Mouse (Mus musculus): Measurements from ENCODE around the gene Pla2r1. TPM values are rescaled to one million over a fixed set of nuclear protein-coding genes. Genes with fewer than 3 reads are reported as not detected.

The Pla2r1 gene
- polyA plus RNA-seq, 1 experiment from 2014 or later: 2.5 TPM

GRCm38 (mm10) chr2:60500583-60501116 lies 52.5 kb downstream of the Pla2r1 start:
- H3K9me3 ChIP-seq (replicated peaks; ENCODE audit: control insufficient read depth, low read length): no peaks in the 10 kb centered on the region
- no peaks in the 10 kb centered on the region for H3K4me1 ChIP-seq (ENCODE audit: control insufficient read depth, insufficient read depth, low read length)
- no peak overlapping the region for H3K9ac ChIP-seq (replicated peaks; ENCODE audit: low read length)
- no peak overlapping the region for H3K4me2 ChIP-seq (ENCODE audit: low read depth, low read length)
- no peak overlapping the region for H3K4me3 ChIP-seq (ENCODE audit: low read depth, low read length)
- WGBS: 66% methylated on average over 1 of the region's 1 CpGs
- H3K27ac ChIP-seq (replicated peaks; ENCODE audit: low read depth, low read length): no peak overlapping the region
- no peak for ATAC-seq (replicated peaks; ENCODE audit: insufficient number of reproducible peaks, low FRiP score, low TSS enrichment, low read depth)
- H3K36me3 ChIP-seq (replicated peaks; ENCODE audit: control insufficient read depth, insufficient read depth, low read depth, low read length): no peaks in the 10 kb centered on the region
- DNase-seq (ENCODE audit: low spot score): peak; percentile 9
- H3K27me3 ChIP-seq (ENCODE audit: control insufficient read depth, insufficient read depth, low read length): no peaks in the 10 kb centered on the region

GRCm38 (mm10) chr2:60479906-60480305 lies 73.2 kb downstream of the Pla2r1 start:
- no peak for DNase-seq (ENCODE audit: low spot score)
- Histone ChIP-seq H3K9me3 (replicated peaks; ENCODE audit: control insufficient read depth, low read length) (no peaks in the 10 kb centered on the region), H3K4me3 (ENCODE audit: low read depth, low read length) (no peak overlapping the region), H3K36me3 (replicated peaks; ENCODE audit: control insufficient read depth, insufficient read depth, low read depth, low read length) (no peaks in the 10 kb centered on the region), H3K4me2 (ENCODE audit: low read depth, low read length) (no peak overlapping the region), H3K27me3 (ENCODE audit: control insufficient read depth, insufficient read depth, low read length) (no peaks in the 10 kb centered on the region), H3K27ac (replicated peaks; ENCODE audit: low read depth, low read length) (no peak overlapping the region), H3K4me1 (ENCODE audit: control insufficient read depth, insufficient read depth, low read length) (no peaks in the 10 kb centered on the region), H3K9ac (replicated peaks; ENCODE audit: low read length) (no peak overlapping the region)
- ATAC-seq (replicated peaks; ENCODE audit: insufficient number of reproducible peaks, low FRiP score, low TSS enrichment, low read depth): no peak
- 92% methylated on average over 7 of the region's 7 CpGs for WGBS

- Histone ChIP-seq H3K36me3 (replicated peaks; ENCODE audit: control insufficient read depth, insufficient read depth, low read depth, low read length) (no peaks in the 10 kb centered on the region), H3K9ac (replicated peaks; ENCODE audit: low read length) (no peak overlapping the region), H3K4me2 (ENCODE audit: low read depth, low read length) (no peak overlapping the region), H3K27ac (replicated peaks; ENCODE audit: low read depth, low read length) (no peak overlapping the region), H3K27me3 (ENCODE audit: control insufficient read depth, insufficient read depth, low read length) (no peaks in the 10 kb centered on the region), H3K4me3 (ENCODE audit: low read depth, low read length) (no peak overlapping the region), H3K4me1 (ENCODE audit: control insufficient read depth, insufficient read depth, low read length) (no peaks in the 10 kb centered on the region), H3K9me3 (replicated peaks; ENCODE audit: control insufficient read depth, low read length) (no peaks in the 10 kb centered on the region)
- ATAC-seq (replicated peaks; ENCODE audit: insufficient number of reproducible peaks, low FRiP score, low TSS enrichment, low read depth) (no peak), DNase-seq (ENCODE audit: low spot score) (no peak)
- WGBS: 89% methylated on average over 2 of the region's 2 CpGs
Measured at GRCm38 (mm10) chr2:60478778-60479177, 74.3 kb downstream of the Pla2r1 start.

- Histone ChIP-seq H3K27me3 (ENCODE audit: control insufficient read depth, insufficient read depth, low read length) (no peaks in the 10 kb centered on the region), H3K9ac (replicated peaks; ENCODE audit: low read length) (no peak overlapping the region), H3K27ac (replicated peaks; ENCODE audit: low read depth, low read length) (no peak overlapping the region), H3K4me2 (ENCODE audit: low read depth, low read length) (no peak overlapping the region), H3K36me3 (replicated peaks; ENCODE audit: control insufficient read depth, insufficient read depth, low read depth, low read length) (no peaks in the 10 kb centered on the region), H3K4me1 (ENCODE audit: control insufficient read depth, insufficient read depth, low read length) (no peaks in the 10 kb centered on the region), H3K9me3 (replicated peaks; ENCODE audit: control insufficient read depth, low read length) (no peaks in the 10 kb centered on the region), H3K4me3 (ENCODE audit: low read depth, low read length) (no peak overlapping the region)
- 67% methylated on average over 11 of the region's 11 CpGs for WGBS
- DNase-seq (ENCODE audit: low spot score): no peak
- no peak for ATAC-seq (replicated peaks; ENCODE audit: insufficient number of reproducible peaks, low FRiP score, low TSS enrichment, low read depth)
Measured at GRCm38 (mm10) chr2:60468901-60469770, 84.0 kb downstream of the Pla2r1 start.

- no peaks in the 10 kb centered on the region for H3K27me3 ChIP-seq (ENCODE audit: control insufficient read depth, insufficient read depth, low read length)
- ATAC-seq (replicated peaks; ENCODE audit: insufficient number of reproducible peaks, low FRiP score, low TSS enrichment, low read depth): no peak
- H3K9ac ChIP-seq (replicated peaks; ENCODE audit: low read length): no peak overlapping the region
- H3K4me1 ChIP-seq (ENCODE audit: control insufficient read depth, insufficient read depth, low read length): no peaks in the 10 kb centered on the region
- H3K36me3 ChIP-seq (replicated peaks; ENCODE audit: control insufficient read depth, insufficient read depth, low read depth, low read length): no peaks in the 10 kb centered on the region
- DNase-seq (ENCODE audit: low spot score): no peak
- 82% methylated on average over 7 of the region's 7 CpGs for WGBS
- H3K9me3 ChIP-seq (replicated peaks; ENCODE audit: control insufficient read depth, low read length): no peaks in the 10 kb centered on the region
- H3K27ac ChIP-seq (replicated peaks; ENCODE audit: low read depth, low read length): no peak overlapping the region
- no peak overlapping the region for H3K4me3 ChIP-seq (ENCODE audit: low read depth, low read length)
- no peak overlapping the region for H3K4me2 ChIP-seq (ENCODE audit: low read depth, low read length)
Measured at GRCm38 (mm10) chr2:60452376-60452775, 100.7 kb downstream of the Pla2r1 start.

- Histone ChIP-seq H3K27ac (replicated peaks; ENCODE audit: low read depth, low read length) (no peak overlapping the region), H3K9me3 (replicated peaks; ENCODE audit: control insufficient read depth, low read length) (no peaks in the 10 kb centered on the region), H3K4me3 (ENCODE audit: low read depth, low read length) (no peak overlapping the region), H3K27me3 (ENCODE audit: control insufficient read depth, insufficient read depth, low read length) (no peaks in the 10 kb centered on the region), H3K9ac (replicated peaks; ENCODE audit: low read length) (no peak overlapping the region), H3K36me3 (replicated peaks; ENCODE audit: control insufficient read depth, insufficient read depth, low read depth, low read length) (no peaks in the 10 kb centered on the region), H3K4me2 (ENCODE audit: low read depth, low read length) (no peak overlapping the region), H3K4me1 (ENCODE audit: control insufficient read depth, insufficient read depth, low read length) (no peaks in the 10 kb centered on the region)
- peak; percentile 10 for DNase-seq (ENCODE audit: low spot score)
- WGBS: 45% methylated on average over 3 of the region's 3 CpGs
- ATAC-seq (replicated peaks; ENCODE audit: insufficient number of reproducible peaks, low FRiP score, low TSS enrichment, low read depth): peak; percentile 59; the same call in 1 of the 2 replicates
Measured at GRCm38 (mm10) chr2:60451119-60451773, 101.9 kb downstream of the Pla2r1 start.

- H3K4me3 ChIP-seq (ENCODE audit: low read depth, low read length): no peak overlapping the region
- no peak overlapping the region for H3K9ac ChIP-seq (replicated peaks; ENCODE audit: low read length)
- ATAC-seq (replicated peaks; ENCODE audit: insufficient number of reproducible peaks, low FRiP score, low TSS enrichment, low read depth): no peak
- H3K36me3 ChIP-seq (replicated peaks; ENCODE audit: control insufficient read depth, insufficient read depth, low read depth, low read length): no peaks in the 10 kb centered on the region
- no peaks in the 10 kb centered on the region for H3K4me1 ChIP-seq (ENCODE audit: control insufficient read depth, insufficient read depth, low read length)
- no peak overlapping the region for H3K4me2 ChIP-seq (ENCODE audit: low read depth, low read length)
- H3K9me3 ChIP-seq (replicated peaks; ENCODE audit: control insufficient read depth, low read length): no peaks in the 10 kb centered on the region
- H3K27me3 ChIP-seq (ENCODE audit: control insufficient read depth, insufficient read depth, low read length): no peaks in the 10 kb centered on the region
- DNase-seq (ENCODE audit: low spot score): no peak
- 83% methylated on average over 6 of the region's 6 CpGs for WGBS
- no peak overlapping the region for H3K27ac ChIP-seq (replicated peaks; ENCODE audit: low read depth, low read length)
Measured at GRCm38 (mm10) chr2:60449732-60450131, 103.4 kb downstream of the Pla2r1 start.

Measured in embryonic facial prominence, embryonic 11.5 days (tissue).